In the genomic region with DNA sequence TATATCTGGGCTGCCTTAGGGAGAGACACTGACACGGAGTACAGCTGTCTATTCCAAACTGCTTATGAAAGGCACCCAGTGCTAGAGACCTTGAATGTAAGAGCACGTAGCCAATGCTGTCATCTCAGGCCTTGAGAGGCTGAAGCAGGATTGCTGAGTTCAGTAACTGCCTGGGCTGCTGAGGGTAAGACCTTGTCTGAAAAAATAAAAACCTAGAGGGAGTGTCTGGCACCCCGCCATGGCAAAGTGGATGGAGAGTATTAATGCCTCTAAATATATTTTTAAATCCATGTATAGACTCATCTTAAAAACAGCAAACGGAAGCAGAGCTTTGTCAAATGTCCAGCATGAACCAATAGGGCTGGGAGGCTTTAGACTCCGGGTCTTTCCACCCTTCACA, we compare ENCODE assay signal across 23 mouse cellular contexts. TPM values are rescaled to one million over a fixed set of nuclear protein-coding genes. Genes with fewer than 3 reads are reported as not detected.
DNase-seq lines count a peak whose midpoint lies in the region; ATAC-seq and TF ChIP-seq lines count a peak whose summit lies in the region.
"Had no signal": no experiment of that assay in that cellular context is flagged by ENCODE, and none has a peak within 500 bp of the region (broad histone marks: within the 10 kb centered on the region; RNA-seq: fewer than 3 reads in every experiment).

No protein-coding gene starts in this region.

- peak overlapping the region; percentile 26; the same call in 1 of the 2 replicates for H3K9ac ChIP-seq in ES-E14 (ENCODE audit: insufficient read depth, low read depth, low read length, poor library complexity, severe bottlenecking)
- no peak overlapping the region for H3K9ac ChIP-seq in midbrain, postnatal 0 days (replicated peaks; ENCODE audit: low read length, poor library complexity, severe bottlenecking)
- H3K9ac ChIP-seq: hindbrain, embryonic 14.5 days; liver, embryonic 13.5 days; lung, embryonic 15.5 days; neural tube, embryonic 15.5 days had no signal

- no peak overlapping the region; the same call in 1 of the 2 replicates for H3K27ac ChIP-seq in ES-E14 (ENCODE audit: insufficient read depth, low read depth, low read length, poor library complexity, severe bottlenecking)
- H3K27ac ChIP-seq in midbrain, postnatal 0 days (ENCODE audit: low read depth, low read length) = no peak overlapping the region
- H3K27ac ChIP-seq: embryonic facial prominence, embryonic 13.5 days; hindbrain, embryonic 14.5 days; liver, embryonic 13.5 days; lung, embryonic 15.5 days; midbrain, embryonic 13.5 days; neural tube, embryonic 15.5 days had no signal

- peaks cover 0 to 8% of the 10 kb centered on the region in 2 experiments; a peak in 2 of 4 replicates for H3K4me1 ChIP-seq in ES-E14 (ENCODE audit: control insufficient read depth in 2 of 2, insufficient read depth in 2 of 2, low read length in 2 of 2, poor library complexity in 1 of 2)
- H3K4me1 ChIP-seq in midbrain, postnatal 0 days (ENCODE audit: insufficient read depth, low read length) = no peaks in the 10 kb centered on the region
- H3K4me1 ChIP-seq: embryonic facial prominence, embryonic 13.5 days; lung, embryonic 15.5 days had no signal

- no peak for ATAC-seq in midbrain, postnatal 0 days (ENCODE audit: low FRiP score)
- ATAC-seq: intestine, embryonic 16.5 days; midbrain, embryonic 13.5 days had no signal

- H3K27me3 ChIP-seq in midbrain, postnatal 0 days (ENCODE audit: insufficient read depth, low read length) = no peaks in the 10 kb centered on the region
- H3K27me3 ChIP-seq: embryonic facial prominence, embryonic 13.5 days; liver, embryonic 13.5 days; lung, embryonic 15.5 days; midbrain, embryonic 13.5 days; neural tube, embryonic 15.5 days had no signal

- H3K9me3 ChIP-seq in ES-E14 (ENCODE audit: control insufficient read depth, insufficient read depth, low read depth, low read length) = no peaks in the 10 kb centered on the region
- no peaks in the 10 kb centered on the region for H3K9me3 ChIP-seq in midbrain, postnatal 0 days (ENCODE audit: low read length)
- H3K9me3 ChIP-seq: embryonic facial prominence, embryonic 13.5 days; heart, embryonic 10.5 days; limb, embryonic 10.5 days; liver, embryonic 13.5 days; lung, embryonic 15.5 days; midbrain, embryonic 13.5 days; neural tube, embryonic 15.5 days had no signal

- H3K36me3 ChIP-seq in ES-E14 (ENCODE audit: control insufficient read depth, insufficient read depth, low read length, poor library complexity, severe bottlenecking) = peaks cover 13% of the 10 kb centered on the region
- no peaks in the 10 kb centered on the region for H3K36me3 ChIP-seq in midbrain, postnatal 0 days (ENCODE audit: insufficient read depth, low read length)
- H3K36me3 ChIP-seq: lung, embryonic 15.5 days; midbrain, embryonic 13.5 days; neural tube, embryonic 15.5 days had no signal

- DNase-seq in kidney, postnatal 4 days = peak; percentile 49 to 52
- DNase-seq in kidney, adult 9 months = no peak
- no peak for DNase-seq in ES-E14 (ENCODE audit: low read depth, low spot score)
- DNase-seq in adrenal gland, adult 18-20 months (ENCODE audit: low spot score in 2 of 2) = peak; percentile 55 to 61
- DNase-seq in brain, adult 2 months (ENCODE audit: low read depth, low spot score) = peak; percentile 18
- DNase-seq in midbrain, postnatal 0 days (ENCODE audit: low spot score) = no peak
- DNase-seq in liver = no peak
- DNase-seq: cerebellum, adult 18-20 months; heart, postnatal 10 days; liver, embryonic 13.5 days; thymus, postnatal 4 days had no signal

- in situ Hi-C loops in ES-E14 (cut with MboI; ENCODE audit: low sequenced_read_pairs in 2 of 2, unreplicated experiment in 2 of 2) = no loop called here

- H3K4me2 ChIP-seq in midbrain, postnatal 0 days (ENCODE audit: low read depth, low read length, poor library complexity, severe bottlenecking) = no peak overlapping the region
- H3K4me2 ChIP-seq: embryonic facial prominence, embryonic 13.5 days; hindbrain, embryonic 14.5 days; liver, embryonic 13.5 days; lung, embryonic 15.5 days; neural tube, embryonic 15.5 days had no signal

- H3K4me3 ChIP-seq in ES-E14 (ENCODE audit: insufficient read depth in 1 of 2, low read depth in 1 of 2, low read length in 2 of 2, poor library complexity in 1 of 2, severe bottlenecking in 1 of 2) = no peak overlapping the region
- H3K4me3 ChIP-seq in midbrain, postnatal 0 days (ENCODE audit: low read depth, low read length) = no peak overlapping the region
- H3K4me3 ChIP-seq: embryonic facial prominence, embryonic 13.5 days; heart, embryonic 10.5 days; liver, embryonic 13.5 days; lung, embryonic 15.5 days; midbrain, embryonic 13.5 days; myocyte; neural tube, embryonic 15.5 days had no signal

- WGBS in midbrain, postnatal 0 days = 74% methylated on average over 5 of the region's 5 CpGs

- TF ChIP-seq CTCF in midbrain, postnatal 0 days (IDR thresholded peaks at IDR 0.05) = no peak

TF ChIP-seq in ES-E14, 5 proteins besides CTCF, POLR2A, EP300 and RAD21:
- no peak for TF ChIP-seq ZNF384 (IDR thresholded peaks at IDR 0.05; ENCODE audit: low read depth, low read length)
- TF ChIP-seq ZC3H11A (IDR thresholded peaks at IDR 0.05; ENCODE audit: borderline replicate concordance, low read depth, low read length) = no peak
- TF ChIP-seq MAFK (IDR thresholded peaks at IDR 0.05; ENCODE audit: insufficient read depth, low read depth, low read length) = no peak
- no peak for TF ChIP-seq HCFC1 (IDR thresholded peaks at IDR 0.05; ENCODE audit: borderline replicate concordance, insufficient read depth, low read length)
- TF ChIP-seq CHD2 (IDR thresholded peaks at IDR 0.05; ENCODE audit: low read depth, low read length) = no peak

RNA-seq across cellular contexts. Expression of a gene that starts 0.7 kb away (rescaled TPM):
- total RNA-seq in ES-E14 (2012; rRNA removed) = 0.45 and 1.0 TPM in 2 replicates
- not detected for total RNA-seq in adrenal gland, adult 18-20 months (2021)
- 0.47 TPM in 1 of 2 replicates, not detected in the other for total RNA-seq in midbrain, postnatal 0 days (2014; rRNA removed)
- polyA plus RNA-seq in midbrain, postnatal 0 days (2015; fragmentation: Nextera tagmentation; extraction: Ambion mirVana) = 0.11 and 0.18 TPM in 2 replicates
- total RNA-seq: gastrocnemius, postnatal 4 days; heart, postnatal 10 days had no signal
- polyA plus RNA-seq: embryonic facial prominence, embryonic 13.5 days; hindbrain, embryonic 14.5 days; intestine, embryonic 16.5 days; large intestine, adult 2 months; lung, embryonic 15.5 days; midbrain, embryonic 13.5 days; neural tube, embryonic 15.5 days; spleen, adult 2 months had no signal

RNA-seq across cellular contexts. Expression of a gene that starts 4.7 kb away (rescaled TPM):
- 81.8 and 113 TPM in 2 replicates for total RNA-seq in ES-E14 (2012; rRNA removed)
- total RNA-seq in adrenal gland, adult 18-20 months (2021) = 100 to 1,000 TPM; 150 to 205 TPM
- total RNA-seq in midbrain, postnatal 0 days (2014; rRNA removed) = 210 and 215 TPM in 2 replicates
- polyA plus RNA-seq in midbrain, postnatal 0 days (2015; fragmentation: Nextera tagmentation; extraction: Ambion mirVana) = 284 and 289 TPM in 2 replicates

RNA-seq across cellular contexts. Expression of a gene that starts 23.9 kb away (rescaled TPM):
- total RNA-seq in ES-E14 (2012; rRNA removed) = 13.2 and 13.9 TPM in 2 replicates
- 10 to 100 TPM; 20.9 to 21.4 TPM for total RNA-seq in adrenal gland, adult 18-20 months (2021)
- 83.1 and 86.1 TPM in 2 replicates for total RNA-seq in midbrain, postnatal 0 days (2014; rRNA removed)
- 64.9 and 70.4 TPM in 2 replicates for polyA plus RNA-seq in midbrain, postnatal 0 days (2015; fragmentation: Nextera tagmentation; extraction: Ambion mirVana)

RNA-seq across cellular contexts. Expression of a gene that starts 38.4 kb away (rescaled TPM):
- 12.6 and 22.0 TPM in 2 replicates for total RNA-seq in ES-E14 (2012; rRNA removed)
- 10 to 100 TPM; 17.1 to 51.5 TPM for total RNA-seq in adrenal gland, adult 18-20 months (2021)
- 5.2 and 7.6 TPM in 2 replicates for total RNA-seq in midbrain, postnatal 0 days (2014; rRNA removed)
- 2.5 and 2.7 TPM in 2 replicates for polyA plus RNA-seq in midbrain, postnatal 0 days (2015; fragmentation: Nextera tagmentation; extraction: Ambion mirVana)

Comparison
In these comparisons a context has a peak if more than half of its experiments do, and no peak if none do; other contexts are left out.
1. DNase-seq: peak in kidney, postnatal 4 days (2 of 2), adrenal gland, adult 18-20 months (2 of 2) and brain, adult 2 months (single experiment); none in kidney, adult 9 months (single experiment), ES-E14 (single experiment), midbrain, postnatal 0 days (single experiment) and liver (single experiment).